ENCODE assay signal across 32 mouse cellular contexts in the genomic region with DNA sequence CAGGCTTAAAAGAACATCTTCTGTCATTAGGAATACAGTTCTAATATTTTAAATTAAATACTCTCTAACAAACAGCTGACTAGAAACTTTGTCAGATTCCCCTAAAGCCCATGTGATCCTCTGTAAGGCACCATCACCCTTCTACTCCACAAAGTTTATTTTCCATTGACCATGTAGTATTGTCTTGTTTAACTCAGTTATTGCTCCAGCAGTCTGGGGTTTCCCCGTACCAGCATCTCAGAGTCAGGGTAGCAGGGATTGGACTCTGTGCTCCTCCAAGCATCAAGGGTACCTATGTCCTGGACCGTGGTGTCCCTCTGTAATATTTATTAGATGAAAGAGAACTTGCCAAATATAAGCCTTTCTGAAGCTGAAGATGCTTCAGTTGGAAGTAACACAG.
"Had no signal": no experiment of that assay in that cellular context is flagged by ENCODE, and none has a peak within 500 bp of the region (broad histone marks: within the 10 kb centered on the region; RNA-seq: fewer than 3 reads in every experiment).

No protein-coding gene starts in this region.

- H3K9me3 ChIP-seq: heart, embryonic 10.5 days; heart, embryonic 12.5 days; heart, embryonic 13.5 days; heart, embryonic 15.5 days; hindbrain, embryonic 12.5 days; hindbrain, embryonic 13.5 days; hindbrain, embryonic 15.5 days; intestine, embryonic 15.5 days; kidney, embryonic 15.5 days had no signal

- DNase-seq: heart, postnatal 14 days; heart, postnatal 36 days; heart, postnatal 4 days; kidney, adult 11 months; kidney, adult 18-20 months; kidney, adult 2 months; kidney, adult 8-10 months; kidney, adult 9 months; kidney, postnatal 10 days; kidney, postnatal 14 days; kidney, postnatal 25 days; kidney, postnatal 36 days; layer of hippocampus, adult 9-11 months; layer of hippocampus, postnatal 36 days had no signal

- ATAC-seq: hindbrain, embryonic 16.5 days; inflammation-experienced regulatory T-cells, adult 6 months; intestine, embryonic 15.5 days; intestine, embryonic 16.5 days; intestine, postnatal 0 days had no signal

- H3K27me3 ChIP-seq: heart, embryonic 12.5 days; heart, embryonic 13.5 days; heart, embryonic 15.5 days; intestine, embryonic 15.5 days had no signal

- H3K27ac ChIP-seq: heart, embryonic 10.5 days; heart, embryonic 13.5 days; heart, embryonic 15.5 days; hindbrain, embryonic 13.5 days; hindbrain, embryonic 14.5 days; hindbrain, embryonic 15.5 days; intestine, embryonic 15.5 days; kidney, embryonic 15.5 days; kidney, postnatal 0 days; layer of hippocampus, adult 2 months; left cerebral cortex, adult 2 months had no signal

- H3K4me2 ChIP-seq: heart, embryonic 11.5 days; heart, embryonic 12.5 days; heart, embryonic 13.5 days; heart, embryonic 15.5 days; hindbrain, embryonic 12.5 days; hindbrain, embryonic 13.5 days; hindbrain, embryonic 14.5 days; hindbrain, embryonic 15.5 days; intestine, embryonic 15.5 days; kidney, embryonic 15.5 days had no signal

- H3K4me3 ChIP-seq: heart, embryonic 10.5 days; heart, embryonic 12.5 days; heart, embryonic 13.5 days; heart, embryonic 15.5 days; hindbrain, embryonic 12.5 days; hindbrain, embryonic 13.5 days; hindbrain, embryonic 15.5 days; intestine, embryonic 15.5 days; kidney, embryonic 15.5 days; layer of hippocampus, adult 2 months; left cerebral cortex, adult 2 months had no signal

- H3K4me1 ChIP-seq: heart, embryonic 10.5 days; heart, embryonic 13.5 days; heart, embryonic 15.5 days; intestine, embryonic 15.5 days; kidney, embryonic 15.5 days had no signal

- H3K9ac ChIP-seq: heart, embryonic 12.5 days; heart, embryonic 13.5 days; heart, embryonic 15.5 days; hindbrain, embryonic 12.5 days; hindbrain, embryonic 13.5 days; hindbrain, embryonic 14.5 days; hindbrain, embryonic 15.5 days; intestine, embryonic 15.5 days; kidney, embryonic 15.5 days had no signal

- H3K36me3 ChIP-seq: heart, embryonic 10.5 days; heart, embryonic 12.5 days; heart, embryonic 13.5 days; heart, embryonic 15.5 days; hindbrain, embryonic 12.5 days; hindbrain, embryonic 13.5 days; hindbrain, embryonic 15.5 days; intestine, embryonic 15.5 days; kidney, embryonic 15.5 days had no signal
